Mouse (Mus musculus): ENCODE measurements around the gene Amigo3. TPM values are rescaled to one million over a fixed set of nuclear protein-coding genes. Genes with fewer than 3 reads are reported as not detected.
"Not testable (repeated sequence)": the region's sequence is repeated elsewhere in the genome, so short reads cannot be mapped to it uniquely, and the experiment has no call there.

Amigo3 gene
- polyA plus RNA-seq (2012; rRNA removed), result 2.3 and 2.6 TPM in 2 replicates

- peak; percentile 86 for DNase-seq (ENCODE audit: low spot score)
Observed at GRCm38 (mm10) chr9:108052885-108053664, at the start of gene Amigo3. TSS of gene Amigo3 (plus strand) at chr9:108053159.

GRCm38 (mm10) chr9:108003531-108003890 is 49.4 kb upstream of the Amigo3 start:
- DNase-seq (ENCODE audit: low spot score), result no peak

- no peak for DNase-seq (ENCODE audit: low spot score)
Observed at GRCm38 (mm10) chr9:108008041-108008440, 44.9 kb upstream of the Amigo3 start.

GRCm38 (mm10) chr9:108010385-108010784 is 42.6 kb upstream of the Amigo3 start:
- no peak for DNase-seq (ENCODE audit: low spot score)

- not testable (repeated sequence) for DNase-seq (ENCODE audit: low spot score)
Observed at GRCm38 (mm10) chr9:108013577-108013976, 39.4 kb upstream of the Amigo3 start.

GRCm38 (mm10) chr9:108017127-108017526 is 35.8 kb upstream of the Amigo3 start:
- DNase-seq (ENCODE audit: low spot score), result no peak

- no peak for DNase-seq (ENCODE audit: low spot score)
Observed at GRCm38 (mm10) chr9:108020741-108021140, 32.2 kb upstream of the Amigo3 start.

- DNase-seq (ENCODE audit: low spot score), result no peak
Observed at GRCm38 (mm10) chr9:108023216-108023615, 29.7 kb upstream of the Amigo3 start.

GRCm38 (mm10) chr9:108026584-108026983 is 26.4 kb upstream of the Amigo3 start:
- no peak for DNase-seq (ENCODE audit: low spot score)

- DNase-seq (ENCODE audit: low spot score), result no peak
Observed at GRCm38 (mm10) chr9:108027867-108028266, 25.1 kb upstream of the Amigo3 start.

GRCm38 (mm10) chr9:108032126-108032525 is 20.8 kb upstream of the Amigo3 start:
- no peak for DNase-seq (ENCODE audit: low spot score)

GRCm38 (mm10) chr9:108035331-108036156 is 17.4 kb upstream of the Amigo3 start:
- DNase-seq (ENCODE audit: low spot score), result no peak

GRCm38 (mm10) chr9:108044751-108045492 is 8.0 kb upstream of the Amigo3 start:
- DNase-seq (ENCODE audit: low spot score), result peak; percentile 33

GRCm38 (mm10) chr9:108046582-108046981 is 6.4 kb upstream of the Amigo3 start:
- no peak for DNase-seq (ENCODE audit: low spot score)

- no peak for DNase-seq (ENCODE audit: low spot score)
Observed at GRCm38 (mm10) chr9:108047601-108048565, 5.1 kb upstream of the Amigo3 start.

- peak; percentile 41 for DNase-seq (ENCODE audit: low spot score)
Observed at GRCm38 (mm10) chr9:108048566-108048955, 4.4 kb upstream of the Amigo3 start.

GRCm38 (mm10) chr9:108049016-108049455 is 3.9 kb upstream of the Amigo3 start, which contains the start of gene Gmppb:
TSS of gene Gmppb (plus strand) at chr9:108049242.
- DNase-seq (ENCODE audit: low spot score), result peak; percentile 84

GRCm38 (mm10) chr9:108049561-108050251 is 3.3 kb upstream of the Amigo3 start:
- no peak for DNase-seq (ENCODE audit: low spot score)

- DNase-seq (ENCODE audit: low spot score), result no peak
Observed at GRCm38 (mm10) chr9:108051184-108051930, 1.6 kb upstream of the Amigo3 start.

GRCm38 (mm10) chr9:108051931-108052220 is 1.1 kb upstream of the Amigo3 start:
- no peak for DNase-seq (ENCODE audit: low spot score)

All from urinary bladder, adult 2 months (tissue).